Mouse (Mus musculus): ENCODE data around the gene Pex11g. TPM values are rescaled to one million over a fixed set of nuclear protein-coding genes. Genes with fewer than 3 reads are reported as not detected.

The Pex11g gene
- polyA plus RNA-seq, 1 experiment from 2014 or later: 3.2 TPM

- Histone ChIP-seq H3K4me2 (replicated peaks) (no peak overlapping the region), H3K4me1 (replicated peaks; ENCODE audit: control insufficient read depth, insufficient read depth, low read length) (no peaks in the 10 kb centered on the region), H3K4me3 (replicated peaks; ENCODE audit: low read length) (no peak overlapping the region), H3K27me3 (ENCODE audit: control insufficient read depth, insufficient read depth, low read length) (no peaks in the 10 kb centered on the region), H3K27ac (no peak overlapping the region), H3K9ac (no peak overlapping the region), H3K36me3 (replicated peaks; ENCODE audit: control insufficient read depth, insufficient read depth) (no peaks in the 10 kb centered on the region), H3K9me3 (ENCODE audit: control insufficient read depth, low read length) (no peaks in the 10 kb centered on the region)
- DNase-seq (ENCODE audit: low spot score) (no peak), ATAC-seq (ENCODE audit: low FRiP score) (no peak)
- 87% methylated on average over 7 of the region's 7 CpGs for WGBS
Measured at GRCm38 (mm10) chr8:3483546-3483945, 16.1 kb upstream of the Pex11g start.

- 86% methylated on average over 22 of the region's 22 CpGs for whole genome bisulfite sequencing
- no peak for ATAC-seq (ENCODE audit: low FRiP score)
- Histone ChIP-seq H3K4me1 (replicated peaks; ENCODE audit: control insufficient read depth, insufficient read depth, low read length) (no peaks in the 10 kb centered on the region), H3K9me3 (ENCODE audit: control insufficient read depth, low read length) (no peaks in the 10 kb centered on the region), H3K27me3 (ENCODE audit: control insufficient read depth, insufficient read depth, low read length) (no peaks in the 10 kb centered on the region), H3K27ac (no peak overlapping the region), H3K4me2 (replicated peaks) (no peak overlapping the region), H3K4me3 (replicated peaks; ENCODE audit: low read length) (no peak overlapping the region), H3K9ac (no peak overlapping the region), H3K36me3 (replicated peaks; ENCODE audit: control insufficient read depth, insufficient read depth) (no peaks in the 10 kb centered on the region)
- no peak for DNase-seq (ENCODE audit: low spot score)
Measured at GRCm38 (mm10) chr8:3482240-3482740, 14.8 kb upstream of the Pex11g start.

DNA sequence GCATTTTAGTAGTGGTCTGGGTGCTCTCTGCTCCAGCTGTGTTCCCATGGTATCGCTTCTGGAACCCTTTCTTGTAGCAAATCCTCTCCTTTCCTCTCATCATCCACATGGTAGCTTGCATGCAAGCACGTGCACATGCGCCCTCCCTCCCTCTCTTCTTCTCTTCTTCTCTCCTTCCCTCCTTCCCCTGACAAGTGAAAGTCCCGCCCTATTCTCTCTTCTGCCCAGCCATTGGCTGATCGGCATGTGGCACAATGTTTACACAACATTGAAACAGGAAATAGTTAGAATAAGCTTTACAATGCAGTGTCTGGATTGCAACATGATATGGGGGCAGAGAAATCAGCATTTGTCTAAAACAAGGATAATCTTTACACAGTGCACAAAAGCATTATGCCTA, 14.1 kb upstream of the Pex11g start:
- Histone ChIP-seq H3K4me2 (replicated peaks) (no peak overlapping the region), H3K27me3 (ENCODE audit: control insufficient read depth, insufficient read depth, low read length) (no peaks in the 10 kb centered on the region)

DNA sequence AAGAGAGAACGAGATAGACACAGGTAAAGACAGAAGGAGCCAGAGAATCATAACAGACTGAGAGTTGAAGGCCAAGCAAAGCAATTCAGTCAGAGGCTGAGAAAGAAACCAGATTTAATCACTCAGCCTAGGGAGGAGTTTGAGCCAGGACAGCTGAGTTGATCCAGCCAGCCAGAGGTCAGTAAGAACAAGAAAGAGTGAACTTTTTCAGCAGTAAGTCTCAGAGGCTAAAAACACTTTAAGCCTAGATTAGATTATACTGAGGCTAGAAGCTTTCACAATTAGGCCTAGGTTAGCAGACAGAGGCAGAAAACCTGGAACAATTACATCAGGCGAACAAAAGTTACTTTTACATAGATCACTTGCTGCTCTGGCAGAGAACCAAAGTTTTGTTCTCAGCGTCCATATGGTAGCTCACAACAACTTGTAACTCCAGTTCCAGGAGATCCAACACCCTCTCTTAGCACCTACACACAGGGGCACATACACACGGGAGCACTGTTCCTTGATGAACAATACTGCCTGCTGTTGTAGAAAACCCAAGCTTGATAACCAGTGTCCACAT, 12.8 kb upstream of the Pex11g start:
- no peaks in the 10 kb centered on the region for H3K9me3 ChIP-seq (ENCODE audit: control insufficient read depth, low read length)
- no peaks in the 10 kb centered on the region for H3K4me1 ChIP-seq (replicated peaks; ENCODE audit: control insufficient read depth, insufficient read depth, low read length)
- H3K27ac ChIP-seq: no peak overlapping the region
- H3K36me3 ChIP-seq (replicated peaks; ENCODE audit: control insufficient read depth, insufficient read depth): no peaks in the 10 kb centered on the region
- no peak overlapping the region for H3K4me2 ChIP-seq (replicated peaks)
- H3K27me3 ChIP-seq (ENCODE audit: control insufficient read depth, insufficient read depth, low read length): no peaks in the 10 kb centered on the region
- no peak overlapping the region for H3K4me3 ChIP-seq (replicated peaks; ENCODE audit: low read length)
- no peak for DNase-seq (ENCODE audit: low spot score)
- no peak overlapping the region for H3K9ac ChIP-seq
- 80% methylated on average over 4 of the region's 4 CpGs for WGBS
- no peak for ATAC-seq (ENCODE audit: low FRiP score)

More for the DNA sequence above, 14.1 kb upstream of the Pex11g start:
- H3K27ac ChIP-seq: no peak overlapping the region
- H3K4me3 ChIP-seq (replicated peaks; ENCODE audit: low read length): no peak overlapping the region
- no peaks in the 10 kb centered on the region for H3K4me1 ChIP-seq (replicated peaks; ENCODE audit: control insufficient read depth, insufficient read depth, low read length)
- H3K9me3 ChIP-seq (ENCODE audit: control insufficient read depth, low read length): no peaks in the 10 kb centered on the region
- ATAC-seq (ENCODE audit: low FRiP score) (no peak), DNase-seq (ENCODE audit: low spot score) (no peak)
- H3K9ac ChIP-seq: no peak overlapping the region
- 64% methylated on average over 5 of the region's 5 CpGs for WGBS
- no peaks in the 10 kb centered on the region for H3K36me3 ChIP-seq (replicated peaks; ENCODE audit: control insufficient read depth, insufficient read depth)

- 24% methylated on average over 37 of the region's 37 CpGs for WGBS
- peak overlapping the region; percentile 55 for H3K4me2 ChIP-seq (replicated peaks)
Measured at GRCm38 (mm10) chr8:3475715-3476429, 8.4 kb upstream of the Pex11g start.

DNA sequence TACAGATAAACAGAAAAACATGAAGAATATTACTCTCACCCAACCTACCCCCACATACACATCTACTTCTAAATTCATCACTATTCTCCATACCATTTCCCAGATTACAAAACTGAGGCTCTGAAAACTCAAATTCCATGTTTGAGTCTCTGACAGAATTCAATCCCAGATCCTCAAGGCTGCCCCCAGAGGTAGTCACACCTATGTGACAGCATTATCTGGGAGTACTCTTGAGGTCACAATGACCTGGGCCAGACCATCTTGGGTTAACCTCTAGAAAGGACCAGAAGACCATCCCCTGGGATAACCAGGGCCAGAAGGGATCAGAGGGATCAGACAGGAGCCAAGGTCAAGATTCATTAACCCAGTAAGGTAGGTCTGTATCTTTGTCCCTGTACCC, 3.1 kb upstream of the Pex11g start, which contains the start of gene Tex45:
Tex45 (plus strand) TSS at position 301 of the 400 bp plus-strand sequence.
- Histone ChIP-seq H3K4me2 (replicated peaks) (no peak within 1 kb of the TSS), H3K4me1 (replicated peaks; ENCODE audit: control insufficient read depth, insufficient read depth, low read length) (peaks cover 11% of the 10 kb centered on the region), H3K27ac (no peak within 1 kb of the TSS), H3K36me3 (replicated peaks; ENCODE audit: control insufficient read depth, insufficient read depth) (no peaks in the 10 kb centered on the region), H3K9me3 (ENCODE audit: control insufficient read depth, low read length) (no peaks in the 10 kb centered on the region), H3K4me3 (replicated peaks; ENCODE audit: low read length) (no peak within 1 kb of the TSS), H3K9ac (no peak within 1 kb of the TSS), H3K27me3 (ENCODE audit: control insufficient read depth, insufficient read depth, low read length) (no peaks in the 10 kb centered on the region)
- no peak for ATAC-seq (ENCODE audit: low FRiP score)
- no peak for DNase-seq (ENCODE audit: low spot score)

More at GRCm38 (mm10) chr8:3475715-3476429, 8.4 kb upstream of the Pex11g start:
- ATAC-seq (ENCODE audit: low FRiP score) (peak; percentile 64), DNase-seq (ENCODE audit: low spot score) (no peak)
- Histone ChIP-seq H3K9ac (peak overlapping the region; percentile 57), H3K36me3 (replicated peaks; ENCODE audit: control insufficient read depth, insufficient read depth) (no peaks in the 10 kb centered on the region), H3K4me1 (replicated peaks; ENCODE audit: control insufficient read depth, insufficient read depth, low read length) (no peaks in the 10 kb centered on the region), H3K27me3 (ENCODE audit: control insufficient read depth, insufficient read depth, low read length) (no peaks in the 10 kb centered on the region), H3K27ac (no peak overlapping the region), H3K9me3 (ENCODE audit: control insufficient read depth, low read length) (no peaks in the 10 kb centered on the region), H3K4me3 (replicated peaks; ENCODE audit: low read length) (peak overlapping the region; percentile 28)

DNA sequence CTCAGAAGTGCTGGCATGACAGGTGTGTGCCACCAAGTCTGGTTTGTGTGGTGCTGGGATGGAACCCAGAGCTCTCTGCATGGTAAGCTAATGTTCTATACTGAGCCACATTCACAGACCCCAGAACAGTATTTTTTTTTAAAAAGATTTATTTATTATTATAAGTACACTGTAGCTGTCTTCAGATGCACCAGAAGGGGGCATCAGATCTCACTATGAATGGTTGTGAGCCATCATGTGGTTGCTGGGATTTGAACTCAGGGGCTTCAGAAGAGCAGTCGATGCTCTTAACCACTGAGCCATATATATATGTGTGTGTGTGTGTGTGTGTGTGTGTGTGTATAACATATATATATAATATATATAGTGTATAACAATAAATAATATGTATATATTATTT, 1.4 kb upstream of the Pex11g start:
- Histone ChIP-seq H3K36me3 (replicated peaks; ENCODE audit: control insufficient read depth, insufficient read depth) (no peaks in the 10 kb centered on the region), H3K27me3 (ENCODE audit: control insufficient read depth, insufficient read depth, low read length) (no peaks in the 10 kb centered on the region), H3K9me3 (ENCODE audit: control insufficient read depth, low read length) (no peaks in the 10 kb centered on the region), H3K27ac (no peak overlapping the region), H3K4me1 (replicated peaks; ENCODE audit: control insufficient read depth, insufficient read depth, low read length) (peaks cover 11% of the 10 kb centered on the region), H3K9ac (no peak overlapping the region), H3K4me3 (replicated peaks; ENCODE audit: low read length) (no peak overlapping the region), H3K4me2 (replicated peaks) (no peak overlapping the region)
- no peak for DNase-seq (ENCODE audit: low spot score)
- ATAC-seq (ENCODE audit: low FRiP score): no peak
- 74% methylated on average over 1 of the region's 1 CpGs for WGBS

GRCm38 (mm10) chr8:3467886-3468545, 536 bp upstream of the Pex11g start:
- Histone ChIP-seq H3K4me2 (replicated peaks) (peak overlapping the region; percentile 51), H3K9me3 (ENCODE audit: control insufficient read depth, low read length) (no peaks in the 10 kb centered on the region), H3K27ac (peak overlapping the region; percentile 87), H3K36me3 (replicated peaks; ENCODE audit: control insufficient read depth, insufficient read depth) (no peaks in the 10 kb centered on the region), H3K4me1 (replicated peaks; ENCODE audit: control insufficient read depth, insufficient read depth, low read length) (peaks cover 11% of the 10 kb centered on the region), H3K4me3 (replicated peaks; ENCODE audit: low read length) (peak overlapping the region; percentile 30), H3K9ac (peak overlapping the region; percentile 72), H3K27me3 (ENCODE audit: control insufficient read depth, insufficient read depth, low read length) (no peaks in the 10 kb centered on the region)
- ATAC-seq (ENCODE audit: low FRiP score) (no peak), DNase-seq (ENCODE audit: low spot score) (no peak)
- 53% methylated on average over 9 of the region's 9 CpGs for WGBS

DNA sequence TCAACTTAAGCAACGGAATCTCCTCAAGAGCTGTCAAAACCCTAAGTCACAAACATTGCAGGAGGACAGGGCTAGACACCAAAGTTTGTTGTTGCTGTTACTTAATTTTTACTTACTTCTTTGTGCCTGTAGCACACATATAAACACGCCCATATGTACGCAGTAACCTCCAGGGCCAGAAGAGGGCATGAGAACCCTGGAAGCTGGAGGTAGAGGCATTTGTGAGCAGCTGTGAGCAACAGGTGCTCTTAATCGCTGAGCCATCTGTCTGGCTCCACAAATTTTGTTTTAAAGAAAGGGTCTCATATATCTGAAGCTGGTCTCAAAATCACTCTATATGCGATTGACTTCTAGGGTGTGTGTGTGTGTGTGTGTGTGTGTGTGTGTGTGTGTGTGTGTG, 3.2 kb downstream of the Pex11g start:
- H3K4me1 ChIP-seq (replicated peaks; ENCODE audit: control insufficient read depth, insufficient read depth, low read length): peaks cover 11% of the 10 kb centered on the region
- no peaks in the 10 kb centered on the region for H3K27me3 ChIP-seq (ENCODE audit: control insufficient read depth, insufficient read depth, low read length)
- H3K9ac ChIP-seq: no peak overlapping the region
- H3K4me3 ChIP-seq (replicated peaks; ENCODE audit: low read length): no peak overlapping the region
- H3K9me3 ChIP-seq (ENCODE audit: control insufficient read depth, low read length): no peaks in the 10 kb centered on the region
- H3K36me3 ChIP-seq (replicated peaks; ENCODE audit: control insufficient read depth, insufficient read depth): no peaks in the 10 kb centered on the region
- DNase-seq (ENCODE audit: low spot score) (peak; percentile 38), ATAC-seq (ENCODE audit: low FRiP score) (no peak)
- 63% methylated on average over 5 of the region's 5 CpGs for WGBS
- H3K4me2 ChIP-seq (replicated peaks): no peak overlapping the region
- no peak overlapping the region for H3K27ac ChIP-seq

Measured in hindbrain, embryonic 14.5 days (tissue).